Mouse (Mus musculus) MEL-GATA-1-ER (cell line): ENCODE data around the gene Lcp2.
"Not testable (repeated sequence)": the region's sequence is repeated elsewhere in the genome, so short reads cannot be mapped to it uniquely, and the experiment has no call there.

ENCODE experiments used
- DNase-seq: peaks from one replicate; pipeline ENCODE4 v3.0.0-alpha.2; 2012; ENCODE audit warnings: low read depth; ENCODE audit errors: extremely low read depth

The Lcp2 gene

DNA sequence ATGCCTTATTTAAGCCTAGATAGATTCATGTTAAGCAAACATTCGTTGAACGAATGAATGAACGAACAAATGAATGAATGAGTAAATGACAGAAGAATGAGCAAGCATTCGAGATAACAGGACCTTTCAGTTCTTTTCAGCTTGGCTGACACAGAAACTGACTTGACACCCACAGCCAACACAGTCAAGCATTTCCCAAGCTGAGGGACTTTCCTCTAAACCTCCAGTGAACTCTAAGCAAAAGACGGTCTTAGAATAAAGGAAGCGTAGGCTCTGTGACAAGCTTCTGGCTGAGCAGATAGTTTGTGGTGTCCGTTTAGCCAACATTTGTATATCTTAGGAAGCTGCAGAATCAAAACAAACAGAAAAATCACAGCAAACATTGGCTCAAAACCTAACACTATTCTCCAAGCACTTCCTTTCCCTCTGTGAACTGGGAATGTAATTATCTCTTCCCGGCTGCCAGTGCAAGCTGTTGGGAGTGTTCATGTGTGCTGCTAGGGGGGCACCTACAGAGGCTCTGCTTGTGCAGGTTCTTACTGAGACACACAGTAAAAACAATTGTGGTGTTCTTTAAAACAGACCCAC, 39.5 kb downstream of the Lcp2 start:
- no peak for DNase-seq

DNA sequence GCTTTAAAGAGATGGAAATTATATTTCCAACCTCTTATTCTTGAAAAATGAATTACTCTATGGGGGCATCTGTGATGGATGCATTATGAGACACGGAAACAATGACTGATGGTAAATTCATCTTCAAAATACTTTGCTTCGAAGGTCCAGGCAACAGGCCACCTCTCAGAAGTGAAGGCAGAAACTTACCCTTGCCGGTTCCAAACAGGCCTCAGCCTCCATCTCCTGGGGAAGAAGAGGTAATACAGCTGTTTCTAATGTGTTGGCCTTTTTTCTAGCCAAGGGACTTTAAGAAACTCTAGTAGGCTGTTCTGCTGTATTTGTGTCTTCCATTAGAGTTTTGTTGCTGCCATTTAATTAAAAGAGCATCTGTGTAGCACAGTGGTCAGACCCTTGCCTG, 40.3 kb downstream of the Lcp2 start:
- DNase-seq = no peak

DNA sequence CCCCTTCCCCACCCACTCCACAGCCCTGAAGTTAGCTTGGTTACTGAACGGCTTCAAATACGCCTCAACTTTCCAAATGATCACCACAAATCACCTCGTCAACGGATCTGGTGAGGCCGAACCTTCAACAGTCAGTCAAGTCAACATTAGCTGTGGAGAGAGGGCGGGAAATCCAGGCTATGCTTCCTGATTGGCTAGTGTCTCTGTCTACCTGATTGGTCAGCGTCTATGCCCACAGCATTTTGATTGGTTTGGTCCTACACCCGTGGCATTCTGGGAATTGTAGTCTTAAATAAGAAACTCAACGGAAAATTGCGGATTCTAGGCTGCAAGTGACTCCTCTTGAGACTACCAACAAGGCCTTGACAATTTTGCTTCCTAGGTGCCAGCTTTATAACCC, 51.7 kb downstream of the Lcp2 start, which contains the start of gene 4930469K13Rik:
Gene 4930469K13Rik (minus strand): TSS at position 133 of the 400 bp plus-strand sequence.
- peak; percentile 88 for DNase-seq

DNA sequence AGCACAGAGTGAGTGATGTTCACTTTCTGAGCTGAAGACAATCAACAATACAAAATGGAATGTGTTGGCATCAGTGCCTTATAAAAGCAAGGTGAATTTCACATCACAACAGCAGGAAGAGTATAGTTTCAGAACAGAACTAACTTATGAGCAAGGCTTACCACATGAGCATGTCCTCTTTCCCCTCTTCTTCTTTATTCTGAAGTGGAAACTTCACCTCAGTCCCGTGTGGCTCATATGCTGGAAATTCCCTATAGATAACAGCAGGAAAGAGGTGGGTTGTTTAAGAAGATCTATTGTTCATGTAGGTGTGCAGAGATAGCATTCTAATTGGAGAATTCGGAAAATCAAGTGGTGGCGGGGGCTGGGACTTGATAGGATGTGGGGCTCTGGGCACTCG, 55.1 kb downstream of the Lcp2 start:
- DNase-seq = no peak

DNA sequence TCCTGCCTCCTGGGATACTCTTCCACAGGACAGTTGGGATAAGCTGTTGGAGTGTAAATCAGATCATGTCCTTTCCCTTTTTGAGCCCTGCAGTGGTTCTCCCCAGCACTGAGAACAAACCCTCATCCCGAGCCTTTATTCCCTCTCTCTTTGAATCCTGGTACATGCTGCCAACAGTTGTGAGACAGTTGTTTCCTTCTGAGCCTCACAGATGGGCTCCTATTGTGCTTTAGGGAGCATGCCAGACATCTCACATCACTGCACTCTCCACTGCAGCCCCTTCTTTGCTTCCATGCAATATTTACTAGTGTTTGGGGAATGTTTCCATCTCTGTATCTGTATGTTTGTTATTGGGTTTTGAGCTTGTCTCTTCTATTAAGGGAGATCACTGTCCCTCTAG, 58.2 kb downstream of the Lcp2 start:
- no peak for DNase-seq

DNA sequence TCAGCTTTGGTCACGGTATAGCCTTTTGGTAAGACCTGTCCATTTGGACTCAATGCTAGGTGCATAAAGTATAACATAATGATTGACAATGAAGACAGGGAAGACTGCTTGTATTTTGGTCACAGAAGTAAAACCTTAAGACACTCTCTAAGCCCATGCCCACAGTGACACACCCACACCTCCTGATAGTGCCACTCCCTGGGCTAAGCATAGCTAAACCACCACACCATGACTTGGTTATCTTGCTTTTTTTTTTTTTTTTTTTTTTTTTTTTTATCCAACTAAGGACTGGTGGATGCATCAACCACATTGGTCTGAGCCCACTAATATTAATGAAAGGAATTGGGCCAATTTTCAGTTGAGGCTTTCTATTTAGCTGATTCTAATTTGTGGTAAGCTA, 62.5 kb downstream of the Lcp2 start:
- peak; percentile 27 for DNase-seq

DNA sequence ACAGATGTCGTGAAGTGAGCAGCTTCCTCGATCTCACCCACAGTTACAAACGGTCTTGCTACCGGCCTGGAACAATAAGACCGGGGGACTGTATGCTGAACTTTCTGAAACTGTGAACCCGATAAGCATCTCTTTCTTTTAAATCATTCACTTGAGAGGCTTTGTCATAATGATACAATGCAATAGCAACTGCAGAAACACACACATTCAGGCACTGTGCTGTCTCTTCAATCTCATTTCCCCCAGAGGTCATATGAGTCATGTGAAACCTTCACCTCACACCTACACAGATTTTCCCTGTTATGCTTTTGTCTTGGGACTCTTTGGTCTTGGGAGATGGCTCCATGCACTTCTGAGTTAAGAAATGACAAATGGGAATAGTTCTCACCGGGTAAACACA, 65.2 kb downstream of the Lcp2 start:
- no peak for DNase-seq

DNA sequence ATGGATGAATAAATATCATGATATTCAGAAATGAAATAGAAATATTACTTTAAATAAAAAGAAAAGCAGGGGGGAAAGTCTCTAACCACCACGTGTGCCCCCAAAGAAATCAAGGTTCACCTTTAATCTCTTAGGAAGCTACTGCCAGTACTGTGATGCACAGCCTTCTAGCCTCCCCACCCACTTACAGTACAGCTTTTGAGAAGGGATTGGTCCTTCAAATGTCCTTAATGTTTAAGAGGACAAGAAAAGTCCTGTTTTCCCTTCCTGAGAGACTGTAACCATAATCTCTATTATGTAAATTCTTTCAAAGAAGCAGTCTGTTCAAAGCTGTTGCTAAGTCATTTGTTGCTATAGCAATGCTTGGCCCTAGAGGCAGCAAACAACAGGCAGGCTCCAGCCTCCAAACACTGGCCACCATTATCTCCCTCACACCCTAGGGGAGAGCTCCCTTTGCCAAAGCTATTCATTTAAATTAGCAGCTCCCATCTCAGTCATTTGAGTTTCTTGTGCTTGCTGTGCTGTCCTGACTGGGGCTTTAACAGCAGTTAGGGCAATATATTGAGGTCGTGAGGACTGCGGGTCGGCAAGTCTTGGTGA, 66.2 kb downstream of the Lcp2 start:
- no peak for DNase-seq

DNA sequence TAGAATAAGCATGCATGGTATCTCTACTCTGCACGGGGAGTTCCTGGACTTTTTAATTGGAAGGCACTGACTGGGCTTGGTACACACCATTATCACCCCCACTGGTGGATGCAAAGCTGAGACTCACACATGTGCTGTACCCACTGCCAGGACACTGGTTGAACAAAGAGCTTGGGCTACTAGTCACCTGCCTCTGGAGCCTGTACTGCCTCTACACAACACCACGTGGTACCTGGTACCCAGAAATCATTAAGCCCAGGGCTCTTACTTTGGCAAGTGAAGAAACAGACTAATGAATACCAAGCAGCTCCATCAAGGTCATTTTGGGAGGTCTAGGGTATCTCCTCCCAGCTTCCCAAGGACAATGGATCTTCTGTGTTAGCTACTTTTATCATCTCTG, 67.0 kb downstream of the Lcp2 start:
- no peak for DNase-seq

DNA sequence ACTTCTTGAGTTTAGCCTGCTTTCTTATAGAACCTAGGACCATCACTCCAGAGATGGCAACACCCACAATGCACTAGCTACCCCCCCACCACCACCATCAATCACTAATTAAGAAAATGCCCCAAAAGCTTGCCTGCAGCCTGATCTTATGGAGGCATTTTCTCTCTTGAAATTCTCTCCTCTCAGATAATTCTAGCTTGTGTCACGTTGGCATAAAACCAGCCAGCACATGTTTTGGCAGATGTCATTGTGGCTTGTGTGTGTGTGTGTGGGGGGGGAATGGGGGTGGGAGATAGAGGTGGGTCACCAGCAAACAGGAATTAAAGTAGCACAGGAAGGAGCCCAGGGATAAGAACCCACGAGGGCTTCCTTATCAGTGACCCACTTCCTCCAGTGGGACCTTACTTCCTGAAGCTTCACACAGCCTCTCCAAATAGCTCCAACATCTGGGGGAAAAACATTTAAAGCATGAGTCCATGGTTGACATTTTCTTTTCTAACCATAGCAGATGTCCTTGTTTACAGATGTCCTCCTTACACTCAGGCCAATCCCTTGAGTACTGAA, 69.9 kb downstream of the Lcp2 start:
- peak; percentile 89 for DNase-seq

DNA sequence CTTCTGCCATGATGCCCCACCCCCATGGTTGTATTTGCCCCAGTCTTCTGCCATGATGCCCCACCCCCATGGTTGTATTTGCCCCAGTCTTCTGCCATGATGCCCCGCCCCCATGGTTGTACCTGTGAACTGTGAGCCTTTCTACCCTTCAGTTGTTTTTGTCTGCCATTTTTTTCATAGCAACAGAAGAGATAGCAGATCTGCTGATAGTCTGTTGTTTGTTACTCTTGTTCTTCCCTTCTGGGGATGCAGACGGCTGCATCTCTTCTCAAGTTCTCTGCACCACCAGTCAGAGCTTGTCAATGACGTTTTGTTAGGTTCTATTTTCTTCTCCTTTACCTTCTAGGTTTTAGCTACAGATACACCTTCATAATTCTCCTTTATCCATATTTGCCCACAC, 70.9 kb downstream of the Lcp2 start:
- DNase-seq = no peak

DNA sequence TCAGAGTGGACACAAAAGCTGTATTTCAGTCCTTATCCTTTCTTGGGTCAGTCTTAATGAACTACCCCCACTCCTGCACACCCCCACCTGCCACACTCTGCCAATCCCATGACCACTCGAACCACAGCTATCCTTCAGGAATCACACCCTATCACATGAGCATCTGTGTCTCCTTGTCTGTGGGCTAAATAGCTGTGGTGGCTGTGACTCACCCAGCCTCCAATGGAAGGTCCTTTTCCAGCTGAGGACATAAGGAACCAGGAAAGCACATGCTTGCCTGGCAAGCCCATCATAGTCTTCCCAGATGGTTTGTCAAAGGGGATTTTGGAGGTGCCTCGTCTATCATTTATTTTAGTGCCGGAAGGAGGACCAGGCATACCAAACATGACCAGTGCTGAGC, 71.6 kb downstream of the Lcp2 start:
- no peak for DNase-seq

DNA sequence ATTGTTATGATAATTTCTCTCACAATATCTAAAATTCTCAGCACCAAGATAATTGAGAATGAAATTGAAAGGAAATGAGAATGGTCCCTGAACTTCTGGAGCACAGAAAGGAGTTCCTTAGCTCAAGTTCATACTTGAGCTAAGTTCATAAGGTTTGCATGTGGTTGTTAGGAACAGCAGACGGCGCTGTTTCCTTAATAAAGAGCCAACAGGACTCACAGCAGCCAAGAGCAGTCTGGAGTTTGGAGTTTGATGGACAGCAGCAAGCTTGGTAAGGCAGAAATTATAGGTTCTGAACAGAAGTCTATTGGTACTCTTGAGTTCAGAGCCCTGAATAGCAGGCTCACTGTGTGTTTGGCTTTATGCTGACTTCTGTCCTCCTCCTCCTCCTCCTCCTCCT, 76.4 kb downstream of the Lcp2 start:
- DNase-seq = peak; percentile 63

DNA sequence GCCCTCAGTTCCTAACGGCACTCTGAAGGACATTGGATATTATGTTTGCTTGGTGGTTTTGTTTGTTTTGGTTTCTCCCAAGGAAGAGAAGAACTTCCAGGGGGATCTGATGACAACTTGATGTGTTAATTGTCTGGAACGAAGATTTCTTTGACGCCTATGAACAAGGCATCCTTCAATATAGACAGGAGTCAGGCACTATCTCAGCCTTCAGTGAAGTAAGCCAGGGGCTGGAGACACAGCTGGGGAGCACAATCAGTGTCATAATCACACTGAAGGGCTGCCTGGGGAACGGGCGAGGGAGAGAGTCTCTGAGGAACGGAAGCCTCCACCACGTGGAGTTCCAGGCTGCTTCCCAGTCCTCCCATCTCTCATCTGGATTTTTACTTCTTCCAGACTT, 78.1 kb downstream of the Lcp2 start:
- DNase-seq = no peak

DNA sequence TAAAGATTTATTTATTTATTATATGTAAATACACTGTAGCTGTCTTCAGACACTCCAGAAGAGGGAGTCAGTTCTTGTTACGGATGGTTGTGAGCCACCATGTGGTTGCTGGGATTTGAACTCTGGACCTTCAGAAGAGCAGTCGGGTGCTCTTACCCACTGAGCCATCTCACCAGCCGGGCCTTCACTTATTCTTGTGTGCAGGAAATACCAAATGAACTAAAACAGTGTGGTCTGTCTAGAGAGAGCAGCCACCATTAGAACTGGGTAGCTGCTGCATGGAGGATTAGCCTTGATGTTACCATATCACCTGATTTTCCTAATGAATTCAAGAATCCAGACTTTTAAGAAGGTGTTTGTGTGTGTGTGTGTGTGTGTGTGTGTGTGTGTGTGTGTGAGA, 79.0 kb downstream of the Lcp2 start:
- not testable (repeated sequence) for DNase-seq

DNA sequence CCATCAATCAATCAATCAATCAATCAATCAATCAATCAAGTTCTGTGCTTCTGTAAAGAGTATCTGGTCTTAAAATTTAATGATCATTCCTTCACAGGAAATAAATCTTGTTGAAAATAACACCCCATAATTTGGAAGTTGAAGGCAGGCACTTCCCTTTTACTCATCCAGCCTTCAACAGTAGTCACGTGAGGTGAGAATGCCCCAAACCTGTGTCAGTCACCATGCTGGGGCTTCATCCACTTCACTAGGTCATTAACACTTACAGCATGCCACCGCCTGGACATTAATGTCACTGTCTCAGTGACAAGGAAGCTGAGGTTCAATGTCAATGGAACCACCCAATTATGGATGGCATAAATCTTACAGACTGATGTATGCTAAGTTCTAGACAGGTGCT, 81.7 kb downstream of the Lcp2 start:
- no peak for DNase-seq

DNA sequence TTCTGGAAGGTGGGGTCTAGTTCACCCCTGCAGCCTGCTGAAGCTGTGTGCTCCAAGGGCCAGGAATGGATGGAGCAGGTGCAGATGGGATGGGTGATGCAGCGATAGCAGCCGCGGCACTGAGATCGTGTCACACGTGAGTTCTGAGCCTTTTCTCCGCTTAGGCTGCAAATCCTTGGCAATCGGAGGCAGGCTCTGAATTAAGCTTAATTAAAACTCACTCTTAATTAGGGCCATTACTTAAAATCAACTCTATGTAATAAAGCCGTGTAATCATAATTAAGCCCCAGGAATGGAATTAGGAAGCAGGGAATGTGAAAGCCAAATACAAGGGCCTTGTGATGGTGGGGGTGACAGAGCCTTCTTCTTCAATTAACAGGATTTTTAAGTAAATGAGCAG, 92.6 kb downstream of the Lcp2 start:
- DNase-seq = no peak
